Mouse (Mus musculus): ENCODE measurements around the gene Cyp4v3.

GRCm38 (mm10) chr8:45304354-45304753 is 28.7 kb downstream of the Cyp4v3 start:
- TF ChIP-seq CTCF (IDR thresholded peaks at IDR 0.05) = no peak
- TF ChIP-seq EP300 (IDR thresholded peaks at IDR 0.05) = no peak
